Mouse (Mus musculus) v-Abl transformed pro-B cells (cell line): ENCODE measurements around the gene Sh3bp5l.

Experiments used
- in situ Hi-C, 2 experiments: fragments of 400-800 bp; cut with MboI; formaldehyde crosslinking; loops; one replicate each; pipeline ENCODE4 v1.15.1; 2025; ENCODE audit not compliant: unreplicated experiment in 2 of 2

Sh3bp5l gene

DNA sequence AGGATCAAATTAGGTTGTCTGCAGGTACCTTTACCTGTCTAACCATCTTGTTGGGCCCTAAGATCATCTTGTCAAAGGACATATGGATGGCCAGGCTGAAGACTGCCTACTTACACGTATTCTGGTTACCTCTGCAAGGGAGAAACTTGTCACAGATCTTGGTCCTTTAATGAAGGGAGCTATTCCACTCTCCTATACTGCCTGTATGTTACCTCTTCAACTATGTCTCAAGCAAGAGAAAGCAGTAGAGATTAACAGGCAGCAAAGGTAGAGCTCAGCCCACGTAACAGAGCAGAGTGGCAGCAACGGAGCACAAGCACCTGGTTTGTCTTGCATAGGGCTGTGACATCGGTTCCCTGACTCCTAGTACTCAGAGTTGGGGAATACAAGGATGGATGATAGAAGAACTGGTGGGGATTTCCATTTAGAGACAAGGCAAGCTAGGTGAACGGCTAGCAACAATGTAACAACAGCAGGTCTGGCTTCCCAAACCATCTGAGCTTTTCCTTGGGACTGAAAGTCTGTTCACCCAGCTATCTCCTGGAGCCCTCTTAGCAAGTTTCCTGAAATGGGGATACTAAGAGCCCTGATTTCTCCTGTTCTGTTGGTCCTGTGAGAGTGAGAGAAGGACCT lies 14.9 kb upstream of the Sh3bp5l start:
- in situ Hi-C loops: loop anchor here (25.0 kb wide), 2 partner anchors 647 to 897 kb away; partner anchors contain the start of genes 2310033P09Rik (in 1 of the 2), Hist3h2a (in 1 of the 2), Mrpl55 (in 1 of the 2) and Trim17 (in 1 of the 2)

GRCm38 (mm10) chr11:58316344-58316743 lies 14.2 kb upstream of the Sh3bp5l start:
- in situ Hi-C loops: loop anchor here (25.0 kb wide), 2 partner anchors 646 to 896 kb away; partner anchors contain the start of genes 2310033P09Rik (in 1 of the 2), Hist3h2a (in 1 of the 2), Mrpl55 (in 1 of the 2) and Trim17 (in 1 of the 2)

DNA sequence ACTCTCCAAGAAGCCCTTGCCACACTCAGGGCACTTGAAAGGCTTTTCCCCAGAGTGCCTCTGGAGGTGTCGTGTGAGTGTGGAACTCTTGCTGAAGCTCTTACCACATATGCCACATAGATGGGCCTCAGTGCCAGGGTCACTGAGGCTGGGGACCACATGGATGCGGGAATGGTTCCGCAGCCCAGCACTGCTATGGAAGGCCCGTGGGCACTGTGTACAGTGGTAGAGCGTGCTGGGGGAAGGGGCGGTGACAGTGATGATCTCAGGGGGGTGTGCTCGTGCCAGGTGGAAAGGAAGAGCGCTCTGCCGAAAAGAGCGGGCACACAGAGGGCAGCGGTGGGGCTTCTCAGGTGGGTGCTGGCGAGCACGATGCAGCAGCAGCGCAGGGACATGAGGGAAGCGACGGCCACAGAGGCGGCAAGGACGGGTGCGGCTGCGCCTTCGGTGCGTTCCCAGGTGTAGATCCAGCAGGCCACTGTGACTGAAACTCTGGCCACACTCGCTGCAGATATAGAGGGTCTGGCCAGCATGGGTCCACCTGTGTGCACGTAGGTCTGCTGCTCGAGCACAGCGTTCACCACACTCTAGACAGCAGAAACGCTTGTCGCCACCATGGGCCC lies 13.6 kb upstream of the Sh3bp5l start:
- in situ Hi-C loops: loop anchor here (25.0 kb wide), 2 partner anchors 645 to 895 kb away; partner anchors contain the start of genes 2310033P09Rik (in 1 of the 2), Hist3h2a (in 1 of the 2), Mrpl55 (in 1 of the 2) and Trim17 (in 1 of the 2)

DNA sequence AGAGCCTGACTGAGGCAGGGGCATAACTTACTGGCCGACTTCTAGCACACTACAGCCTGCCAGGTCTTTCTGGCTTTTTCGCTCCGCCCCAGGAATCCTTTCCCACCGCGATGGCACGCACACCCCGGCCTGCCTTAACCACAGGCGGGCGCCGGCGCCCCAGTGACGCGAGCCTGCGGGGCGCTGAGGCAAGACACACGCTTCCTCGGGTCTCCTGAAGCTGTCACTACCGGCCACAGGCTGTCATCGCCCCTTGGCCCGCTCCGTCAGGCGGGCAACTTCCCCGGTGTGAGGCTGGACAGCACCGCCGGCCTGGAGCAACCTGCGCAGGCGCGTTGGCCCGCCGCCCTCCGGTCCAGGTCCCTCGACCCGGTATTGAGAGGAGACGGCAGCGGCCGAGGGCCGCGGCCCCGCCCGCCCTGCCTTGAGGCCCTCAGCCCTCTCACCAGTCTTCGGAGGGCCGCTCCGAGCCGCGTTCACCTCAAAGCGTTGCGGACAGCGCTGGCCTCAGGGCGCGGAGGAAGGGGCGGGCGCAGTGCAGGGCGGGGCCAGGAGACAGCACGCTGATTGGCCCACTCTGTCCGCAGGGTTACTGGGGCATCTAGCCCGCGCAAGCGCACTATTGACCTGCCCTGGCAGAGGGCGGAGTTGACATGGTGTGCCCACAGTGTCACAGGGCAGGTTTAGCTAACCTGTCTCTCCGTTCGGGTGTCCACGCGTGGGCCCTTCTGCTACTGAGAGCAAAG lies 7.5 kb upstream of the Sh3bp5l start:
- in situ Hi-C loops: loop anchor here (10.0 to 25.0 kb wide), 3 partner anchors 218 to 889 kb away; partner anchors contain the start of genes 2310033P09Rik (in 1 of the 2), Cnot8 (in 1 of the 2), Hist3h2a (in 1 of the 2) and Mrpl55 (in 1 of the 2)

DNA sequence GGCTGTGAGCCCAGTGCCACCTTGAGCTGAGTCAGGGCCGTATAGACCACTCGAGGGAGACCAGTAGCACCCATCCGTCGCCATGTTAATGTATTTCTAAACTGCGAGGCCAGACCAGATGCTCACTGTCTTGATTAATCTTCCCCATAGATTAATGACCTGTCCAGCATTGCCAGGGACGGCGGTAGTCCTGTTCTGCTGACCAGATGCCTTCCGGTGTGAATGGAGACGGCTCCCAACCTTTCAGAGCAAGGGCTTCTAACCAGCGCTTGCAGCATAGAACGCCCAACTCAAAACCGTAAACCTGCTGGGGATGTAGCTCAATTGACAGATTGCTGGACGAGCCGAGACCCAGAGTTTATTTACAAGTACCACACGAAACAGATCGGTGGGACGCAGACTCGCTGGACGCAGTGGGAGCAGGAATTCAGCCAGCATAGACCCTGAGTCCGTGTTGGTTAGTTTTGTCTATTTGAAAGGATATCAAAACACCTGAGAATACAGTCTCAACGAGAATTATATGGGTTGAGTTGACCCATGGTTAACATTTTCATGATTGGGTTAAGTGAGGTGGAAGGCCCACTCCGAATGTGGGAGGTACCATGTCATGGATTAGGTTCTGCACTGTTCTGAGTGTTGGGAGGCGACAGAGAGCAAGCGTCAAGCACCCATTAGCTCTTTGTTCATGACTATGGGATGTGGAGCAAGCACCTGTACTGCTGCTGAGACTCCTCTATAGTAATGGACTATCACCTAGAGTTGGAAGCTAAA lies 6.8 kb upstream of the Sh3bp5l start:
- in situ Hi-C loops: loop anchor here (10.0 to 25.0 kb wide), 3 partner anchors 219 to 889 kb away; partner anchors contain the start of genes 2310033P09Rik (in 1 of the 2), Cnot8 (in 1 of the 2), Hist3h2a (in 1 of the 2) and Mrpl55 (in 1 of the 2)

GRCm38 (mm10) chr11:58324614-58325229 lies 5.8 kb upstream of the Sh3bp5l start:
- in situ Hi-C loops: loop anchor here (10.0 to 25.0 kb wide), 3 partner anchors 220 to 888 kb away; partner anchors contain the start of genes 2310033P09Rik (in 1 of the 2), Cnot8 (in 1 of the 2), Hist3h2a (in 1 of the 2) and Mrpl55 (in 1 of the 2)

DNA sequence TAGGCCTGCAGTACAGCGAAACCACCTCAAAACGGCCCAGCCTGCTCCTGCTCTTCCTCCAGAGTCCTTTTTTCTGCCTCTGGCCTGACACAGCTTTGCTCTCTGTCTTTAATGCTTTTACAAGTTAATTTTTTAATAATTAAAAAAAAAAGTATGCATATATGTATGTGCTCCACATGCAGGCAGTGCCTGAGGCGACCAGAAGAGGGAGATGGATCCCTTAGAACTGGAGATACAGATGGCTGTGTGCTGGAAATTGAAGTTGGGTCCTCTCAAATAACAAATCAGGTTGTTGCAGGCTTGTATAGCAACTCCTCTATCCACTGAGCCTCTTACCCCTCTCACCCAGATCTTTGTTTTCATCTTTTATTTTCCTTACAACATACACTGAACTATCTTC lies 3.7 kb upstream of the Sh3bp5l start:
- in situ Hi-C loops: loop anchor here in 1 of 2 experiments (10.0 kb wide), 1 partner anchor 222 kb away; the partner anchor contains the start of gene Cnot8

GRCm38 (mm10) chr11:58329906-58330275 lies 633 bp upstream of the Sh3bp5l start:
- in situ Hi-C loops: loop anchor here in 1 of 2 experiments (10.0 kb wide), 1 partner anchor 225 kb away; the partner anchor contains the start of gene Cnot8

GRCm38 (mm10) chr11:58331149-58331495 lies 598 bp downstream of the Sh3bp5l start:
- in situ Hi-C loops: no loop called here

DNA sequence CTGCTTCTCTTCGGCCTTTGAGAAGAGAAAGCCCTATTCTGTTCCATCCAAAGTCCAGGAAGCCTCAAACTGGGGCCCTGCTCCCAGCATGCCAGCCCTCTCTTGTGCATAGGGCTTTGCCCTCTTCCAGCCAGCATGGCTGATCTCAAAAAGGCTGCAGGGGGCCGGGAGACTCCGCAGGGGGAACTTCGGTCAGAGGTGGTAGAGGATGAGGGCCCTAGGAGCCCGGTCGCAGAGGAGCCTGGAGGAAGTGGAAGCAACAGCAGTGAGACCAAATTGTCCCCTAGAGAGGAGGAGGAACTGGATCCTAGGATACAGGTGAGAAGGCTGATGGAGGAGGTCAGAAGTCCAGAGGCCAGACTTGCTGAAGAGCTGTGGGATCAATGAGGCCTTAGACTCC lies 1.0 kb downstream of the Sh3bp5l start:
- in situ Hi-C loops: no loop called here

GRCm38 (mm10) chr11:58334746-58335145 lies 4.2 kb downstream of the Sh3bp5l start:
- in situ Hi-C loops: no loop called here

GRCm38 (mm10) chr11:58346745-58347144 lies 16.2 kb downstream of the Sh3bp5l start:
- in situ Hi-C loops: no loop called here

DNA sequence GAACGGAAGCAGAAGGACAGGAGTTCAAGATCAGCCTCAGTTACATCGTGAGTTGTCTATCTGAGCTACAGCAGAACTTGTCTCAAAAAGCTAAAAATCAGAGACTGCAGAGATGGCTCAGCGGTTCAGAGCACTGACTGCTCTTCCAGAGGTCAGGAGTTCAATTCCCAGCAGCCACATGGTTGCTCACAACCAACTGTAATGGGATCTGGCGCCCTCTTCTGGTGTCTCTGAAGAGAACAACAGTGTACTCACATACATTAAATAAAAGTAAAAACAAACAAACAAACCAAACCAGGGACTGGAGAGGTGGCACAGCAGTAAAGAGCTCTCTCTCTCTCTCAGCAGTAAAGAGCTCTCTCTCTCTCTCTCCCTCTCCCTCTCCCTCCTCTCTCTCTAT lies 20.1 kb downstream of the Sh3bp5l start:
- in situ Hi-C loops: no loop called here

DNA sequence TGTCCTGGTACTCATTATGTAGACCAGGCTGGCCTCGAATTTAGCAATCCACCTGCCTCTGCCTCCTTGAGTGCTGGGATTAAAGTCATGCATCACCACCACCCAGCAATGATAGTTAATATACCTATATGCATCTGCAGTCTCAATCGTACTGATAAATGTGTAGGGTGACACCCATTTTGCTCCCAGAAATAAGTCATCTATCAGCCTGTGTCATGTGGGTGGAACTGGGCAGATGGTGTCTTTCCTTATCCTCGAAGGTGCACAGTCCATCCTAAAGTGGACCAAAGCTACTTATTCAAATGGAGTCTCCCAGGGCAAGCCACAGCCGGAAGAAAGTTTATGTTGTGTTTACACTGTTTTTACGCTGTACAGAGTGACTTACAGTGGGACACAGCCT lies 20.7 kb downstream of the Sh3bp5l start:
- in situ Hi-C loops: no loop called here

GRCm38 (mm10) chr11:58352681-58353548 lies 22.4 kb downstream of the Sh3bp5l start:
- in situ Hi-C loops: no loop called here

DNA sequence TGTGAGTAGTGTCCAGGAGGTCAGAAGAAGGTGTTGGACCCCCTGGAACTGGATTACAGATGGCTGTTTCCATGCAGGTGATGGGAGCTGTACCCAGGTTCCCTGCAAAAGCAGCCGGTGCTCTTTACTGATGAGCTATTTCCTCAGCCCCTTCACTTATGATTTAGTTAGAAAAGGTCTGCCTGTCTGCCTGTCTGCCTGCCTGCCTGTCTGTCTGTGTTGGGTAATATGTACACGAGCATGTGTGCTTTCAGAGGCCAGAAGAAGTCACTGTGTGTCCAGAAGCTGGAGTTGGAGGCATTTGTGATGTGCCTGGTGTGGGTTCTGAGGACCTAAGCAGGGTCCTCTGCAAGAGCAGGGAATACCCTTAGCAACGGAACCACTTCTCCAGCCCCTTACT lies 23.2 kb downstream of the Sh3bp5l start:
- in situ Hi-C loops: no loop called here

DNA sequence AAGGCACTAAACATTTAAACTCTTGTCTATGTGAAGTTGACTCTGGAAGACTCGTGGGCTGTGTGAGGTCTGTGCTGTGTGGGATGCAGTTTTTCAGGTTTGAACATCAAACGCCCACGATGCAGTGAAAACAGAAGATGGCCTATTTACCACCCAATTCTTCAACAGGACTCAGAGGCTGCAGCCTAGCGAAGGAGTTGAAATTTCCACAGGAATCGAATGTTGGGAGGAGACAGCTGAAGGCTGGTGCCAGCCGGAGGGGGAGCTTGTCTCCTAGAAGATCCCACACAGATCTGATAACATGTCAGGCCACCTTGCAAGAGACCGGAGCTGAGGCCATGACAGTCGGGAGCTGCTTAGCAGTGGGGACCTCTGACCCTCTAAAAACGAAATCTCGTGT lies 24.0 kb downstream of the Sh3bp5l start:
- in situ Hi-C loops: no loop called here

- in situ Hi-C loops: no loop called here
Observed at GRCm38 (mm10) chr11:58354927-58355326, 24.4 kb downstream of the Sh3bp5l start.

DNA sequence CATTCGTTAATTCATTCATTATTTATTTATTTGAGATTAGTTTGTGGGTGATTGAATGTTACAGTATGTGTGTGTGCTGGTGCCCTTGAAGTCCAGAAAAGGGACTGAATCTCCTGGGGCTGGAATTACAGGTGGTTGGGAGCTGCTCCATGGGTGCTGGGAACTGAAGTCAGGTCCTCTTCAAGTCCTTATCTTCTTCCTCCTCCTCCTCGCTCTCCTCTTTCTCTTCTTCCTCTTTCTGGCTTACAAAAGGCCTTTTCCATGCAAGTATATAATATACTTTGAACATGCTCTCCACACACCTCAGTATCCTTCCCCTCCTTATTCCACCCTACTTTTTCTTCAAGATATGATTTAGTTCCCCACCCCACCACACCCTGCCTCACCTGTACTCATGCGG lies 26.5 kb downstream of the Sh3bp5l start:
- in situ Hi-C loops: no loop called here
